Mouse (Mus musculus) liver, embryonic 12.5 days (tissue): ENCODE data around the gene Samd4. TPM values are rescaled to one million over a fixed set of nuclear protein-coding genes. Genes with fewer than 3 reads are reported as not detected.

Experiments used
- ATAC-seq: fragments of 200-750 bp; cut with Nextera tagmentation; 2 replicates; pipeline ENCODE4 v1.8.0; 2017; ENCODE audit warnings: moderate number of reproducible peaks, mild to moderate bottlenecking, moderate library complexity
- H3K27ac ChIP-seq: fragments of 300-500 bp; sonication (generic); 2 replicates; pipeline ENCODE4 v1.5.1; 2016; ENCODE audit warnings: mild to moderate bottlenecking
- H3K27me3 ChIP-seq: fragments of 300-500 bp; sonication (generic); replicated peaks from 2 replicates; pipeline ENCODE4 v1.6.1; 2016; ENCODE audit warnings: mild to moderate bottlenecking, moderate library complexity
- H3K36me3 ChIP-seq: fragments of 300-500 bp; sonication (generic); 2 replicates; pipeline ENCODE4 v1.6.1; 2016; ENCODE audit warnings: mild to moderate bottlenecking, moderate library complexity
- H3K4me1 ChIP-seq: fragments of 300-500 bp; sonication (generic); 2 replicates; pipeline ENCODE4 v1.6.1; 2016
- H3K4me2 ChIP-seq: fragments of 300-500 bp; sonication (generic); 2 replicates; pipeline ENCODE4 v1.6.1; 2016; ENCODE audit warnings: mild to moderate bottlenecking, moderate library complexity
- H3K4me3 ChIP-seq: fragments of 300-500 bp; sonication (generic); 2 replicates; pipeline ENCODE4 v1.5.1; 2016; ENCODE audit warnings: mild to moderate bottlenecking, moderate library complexity
- H3K9ac ChIP-seq: fragments of 300-500 bp; sonication (generic); 2 replicates; pipeline ENCODE4 v1.6.1; 2016; ENCODE audit warnings: mild to moderate bottlenecking, moderate library complexity
- H3K9me3 ChIP-seq: fragments of 300-500 bp; sonication (generic); replicated peaks from 2 replicates; pipeline ENCODE4 v1.6.1; 2016; ENCODE audit warnings: mild to moderate bottlenecking, moderate library complexity
- WGBS: fragments of 180-500 bp; shearing (Covaris S2); methylation state at CpG from one replicate; pipeline ENCODE4 v1.1.7; 2016; ENCODE audit not compliant: insufficient replicate concordance; 5-methylcytosine and 5-hydroxymethylcytosine counted together
- microRNA-seq: library from miRNA; unstranded; fragments of <30 nt; microRNA quantifications from one replicate; pipeline ENCODE4, GENCODE M21; 2017
- polyA plus RNA-seq: library from polyadenylated mRNA; unstranded; fragments of >200 nt; fragmentation: Nextera tagmentation; extraction: Ambion mirVana; gene quantifications from 2 replicates; pipeline ENCODE4 v1.2.1, GENCODE M21; 2016

Gene Samd4
- polyA plus RNA-seq, 1 experiment from 2014 or later = 0.67 TPM

DNA sequence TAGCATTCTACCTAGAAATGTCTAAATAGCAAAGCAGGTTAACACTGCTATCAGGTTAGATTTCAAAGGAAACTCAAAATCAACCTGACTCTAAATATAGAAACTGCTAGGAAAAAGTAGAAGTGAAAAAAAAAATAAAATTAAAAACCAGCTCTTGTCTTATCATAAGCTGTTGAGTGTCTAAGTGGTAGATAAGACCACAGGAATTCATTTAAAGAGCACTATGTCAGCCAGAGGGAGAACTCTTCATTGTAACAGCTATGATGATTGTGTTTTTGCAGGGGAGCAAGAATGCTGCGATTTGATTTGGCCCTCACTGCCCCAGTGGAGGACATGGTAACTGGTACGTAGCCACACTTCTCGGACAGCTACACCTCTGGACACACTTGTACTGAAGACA, 271.6 kb downstream of the Samd4 start:
- H3K4me1 ChIP-seq = no peaks in the 10 kb centered on the region
- no peaks in the 10 kb centered on the region for H3K9me3 ChIP-seq
- WGBS = 65% methylated on average over 3 of the region's 3 CpGs
- no peak overlapping the region for H3K9ac ChIP-seq
- no peak overlapping the region for H3K4me2 ChIP-seq
- no peaks in the 10 kb centered on the region for H3K36me3 ChIP-seq
- no peak for ATAC-seq
- H3K4me3 ChIP-seq = no peak overlapping the region
- no peaks in the 10 kb centered on the region for H3K27me3 ChIP-seq
- H3K27ac ChIP-seq = no peak overlapping the region

Small RNA genes within 50 kb of the gene (microRNA-seq; reads per million reads assigned to microRNA genes)
- gene Mir378c = 12.7 reads per million, percentile 25 among the genes with 10 or more reads in this experiment

Other genes starting within 250 kb of the Samd4 start
- 98.8 and 99.0 TPM in 2 replicates for gene Cdkn3, start 122.3 kb upstream of the Samd4 start, polyA plus RNA-seq
- gene Cnih1, start 94.4 kb upstream of the Samd4 start, polyA plus RNA-seq = 109 and 116 TPM in 2 replicates
- 49.6 and 55.3 TPM in 2 replicates for gene Gmfb, start 60.6 kb upstream of the Samd4 start, polyA plus RNA-seq
- gene Cgrrf1, start 50.7 kb upstream of the Samd4 start, polyA plus RNA-seq = 20.6 and 21.7 TPM in 2 replicates